In the genomic region with DNA sequence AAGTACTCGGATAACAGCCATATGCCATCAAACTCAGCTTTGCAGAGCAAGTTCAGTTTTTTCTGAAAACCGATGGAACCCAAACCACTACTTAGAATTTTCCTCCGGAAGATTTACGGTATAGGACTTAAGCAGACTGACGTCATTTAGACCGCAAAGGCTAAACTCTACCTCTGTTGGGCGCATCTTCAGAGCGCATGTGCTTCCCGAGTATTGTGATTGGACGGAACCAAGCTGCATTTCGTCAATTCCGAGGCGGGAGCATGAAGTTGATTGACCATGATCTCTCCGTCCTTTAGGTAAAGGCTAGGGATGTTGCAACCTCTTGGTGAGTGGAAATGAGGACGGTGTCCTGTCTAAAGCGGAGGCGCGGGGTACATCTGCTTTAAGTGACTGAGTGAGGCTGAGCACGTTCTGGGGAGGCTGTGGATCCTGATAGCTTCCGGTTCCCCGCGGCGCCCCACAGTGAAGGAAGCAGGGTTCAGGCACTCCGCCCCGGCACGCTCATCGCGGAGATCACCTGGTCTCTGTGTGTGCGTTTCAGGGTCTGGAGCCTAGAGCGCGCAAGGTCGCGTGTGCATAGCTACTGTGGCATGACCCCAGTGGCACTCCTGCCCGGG, we compare ENCODE assay signal across 8 mouse cellular contexts. TPM values are rescaled to one million over a fixed set of nuclear protein-coding genes. Genes with fewer than 3 reads are reported as not detected.
DNase-seq lines count a peak whose midpoint lies in the region; ATAC-seq lines count a peak whose summit lies in the region.

Gene Dhrs7b, plus strand, starts transcription at position 199 of the 620 bp plus-strand sequence.

- H3K9me3 ChIP-seq in heart, embryonic 13.5 days: no peaks in the 10 kb centered on the region
- no peaks in the 10 kb centered on the region for H3K9me3 ChIP-seq in liver, embryonic 12.5 days (replicated peaks)
- no peaks in the 10 kb centered on the region for H3K9me3 ChIP-seq in stomach, embryonic 15.5 days

- H3K9ac ChIP-seq in heart, embryonic 13.5 days: peak within 1 kb of the TSS; percentile 92
- H3K9ac ChIP-seq in liver, embryonic 12.5 days: peak within 1 kb of the TSS; percentile 79
- H3K9ac ChIP-seq in stomach, embryonic 15.5 days: peak within 1 kb of the TSS; percentile 88

- H3K27me3 ChIP-seq in heart, embryonic 13.5 days (replicated peaks): 0 out of 2 replicates have a peak, but pooled peaks cover 4% of the 10 kb centered on the region
- no peaks in the 10 kb centered on the region for H3K27me3 ChIP-seq in liver, embryonic 12.5 days (replicated peaks)
- H3K27me3 ChIP-seq in stomach, embryonic 15.5 days (replicated peaks): no peaks in the 10 kb centered on the region

- peaks cover 7% of the 10 kb centered on the region for H3K36me3 ChIP-seq in heart, embryonic 13.5 days
- peaks cover 5% of the 10 kb centered on the region; the same call in 1 of the 2 replicates for H3K36me3 ChIP-seq in liver, embryonic 12.5 days
- H3K36me3 ChIP-seq in stomach, embryonic 15.5 days: no peaks in the 10 kb centered on the region

- H3K27ac ChIP-seq in brown adipose tissue, adult 24 weeks (replicated peaks; ENCODE audit: low read depth, low read length): peak within 1 kb of the TSS; percentile 88
- peak within 1 kb of the TSS; percentile 71 for H3K27ac ChIP-seq in heart, embryonic 13.5 days (replicated peaks)
- H3K27ac ChIP-seq in liver, embryonic 12.5 days: peak within 1 kb of the TSS; percentile 84
- H3K27ac ChIP-seq in stomach, embryonic 15.5 days: peak within 1 kb of the TSS; percentile 87

- under 1% methylated on average over 34 of the region's 34 CpGs for WGBS in heart, embryonic 13.5 days
- WGBS in liver, embryonic 12.5 days (ENCODE audit: insufficient replicate concordance): under 1% methylated on average over 34 of the region's 34 CpGs
- WGBS in stomach, embryonic 15.5 days: under 1% methylated on average over 34 of the region's 34 CpGs

- peak; percentile 97 for DNase-seq in CD4-positive, CD25-positive, alpha-beta regulatory T cell, adult 2 months (ENCODE audit: low read depth, low spot score)
- peak; percentile 91 for DNase-seq in fat pad, adult 2 months (ENCODE audit: extremely low read depth, low read depth, low spot score)
- peak; percentile 87 for DNase-seq in kidney, postnatal 10 days
- DNase-seq in natural killer cell, adult 2 months (ENCODE audit: low spot score in 2 of 2): peak; percentile 86 to 89

- peak within 1 kb of the TSS; percentile 88 for H3K4me2 ChIP-seq in heart, embryonic 13.5 days
- H3K4me2 ChIP-seq in liver, embryonic 12.5 days: peak within 1 kb of the TSS; percentile 79
- peak within 1 kb of the TSS; percentile 62 for H3K4me2 ChIP-seq in stomach, embryonic 15.5 days

- peak within 1 kb of the TSS; percentile 93 for H3K4me3 ChIP-seq in brown adipose tissue, adult 24 weeks (ENCODE audit: insufficient read depth, low read depth, low read length)
- peak within 1 kb of the TSS; percentile 81 for H3K4me3 ChIP-seq in heart, embryonic 13.5 days
- peak within 1 kb of the TSS; percentile 73 for H3K4me3 ChIP-seq in liver, embryonic 12.5 days
- peak within 1 kb of the TSS; percentile 84 for H3K4me3 ChIP-seq in stomach, embryonic 15.5 days (replicated peaks)

- H3K4me1 ChIP-seq in brown adipose tissue, adult 24 weeks (ENCODE audit: control insufficient read depth, insufficient read depth, insufficient read length, low read length): 0 out of 2 replicates have a peak, but pooled peaks cover 3% of the 10 kb centered on the region
- peaks cover 8% of the 10 kb centered on the region for H3K4me1 ChIP-seq in heart, embryonic 13.5 days
- H3K4me1 ChIP-seq in liver, embryonic 12.5 days: peaks cover 34% of the 10 kb centered on the region
- H3K4me1 ChIP-seq in stomach, embryonic 15.5 days: peaks cover 6% of the 10 kb centered on the region; the same call in 1 of the 2 replicates

- ATAC-seq in heart, embryonic 13.5 days (ENCODE audit: extremely low read depth, insufficient number of reproducible peaks, low FRiP score, low TSS enrichment): peak; percentile 83; the same call in 1 of the 2 replicates
- ATAC-seq in liver, embryonic 12.5 days: peak; percentile 95
- peak; percentile 97 for ATAC-seq in stomach, embryonic 15.5 days (ENCODE audit: insufficient read depth, low FRiP score, low read depth)

RNA-seq across cellular contexts. Expression of gene Dhrs7b, which starts in this region (rescaled TPM):
- 82.8 and 88.3 TPM in 2 replicates for polyA plus RNA-seq in brown adipose tissue, adult 24 weeks (2012; ENCODE audit: insufficient read depth, insufficient read length, missing spikeins)
- 30.9 and 35.9 TPM in 2 replicates for polyA plus RNA-seq in heart, embryonic 13.5 days (2015; fragmentation: Nextera tagmentation; extraction: Ambion mirVana)
- polyA plus RNA-seq in liver, embryonic 12.5 days (2016; fragmentation: Nextera tagmentation; extraction: Ambion mirVana): 27.3 and 30.4 TPM in 2 replicates
- polyA plus RNA-seq in stomach, embryonic 15.5 days (2015; fragmentation: Nextera tagmentation; extraction: Ambion mirVana): 42.7 and 45.6 TPM in 2 replicates

Comparison
In these comparisons a context has a peak if more than half of its experiments do, and no peak if none do; other contexts are left out.
1. Peak in every context shown above with its lines: DNase-seq, ATAC-seq, H3K4me3 ChIP-seq and H3K27ac ChIP-seq.